Mouse (Mus musculus) hindbrain, embryonic 16.5 days (tissue): ENCODE measurements at regions not wholly inside any gene's neighbourhood (a gene's known extent, or its start where the extent isn't known, plus 50 kb on each side); places are given as distances from the start of the nearest gene placed in this dataset.

Experiments used
- ATAC-seq: fragments of 200-750 bp; cut with Nextera tagmentation; 2 replicates; pipeline ENCODE4 v1.8.0; 2017; ENCODE audit warnings: moderate TSS enrichment, moderate library complexity
- H3K27ac ChIP-seq: fragments of 300-500 bp; sonication (generic); 2 replicates; pipeline ENCODE4 v1.5.1; 2014; ENCODE audit warnings: low read depth, mild to moderate bottlenecking, control low read depth, low read length, moderate library complexity
- H3K27me3 ChIP-seq: fragments of 300-500 bp; sonication (generic); replicated peaks from 2 replicates; pipeline ENCODE4 v1.6.1; 2014; ENCODE audit warnings: low read length; ENCODE audit not compliant: control insufficient read depth, insufficient read depth
- H3K36me3 ChIP-seq: fragments of 300-500 bp; sonication (generic); 2 replicates; pipeline ENCODE4 v1.6.1; 2014; ENCODE audit warnings: mild to moderate bottlenecking, low read length, moderate library complexity, mixed read lengths; ENCODE audit not compliant: control insufficient read depth, insufficient read depth
- H3K4me1 ChIP-seq: fragments of 300-500 bp; sonication (generic); 2 replicates; pipeline ENCODE4 v1.6.1; 2014; ENCODE audit warnings: low read depth, low read length; ENCODE audit not compliant: control insufficient read depth, insufficient read depth
- H3K4me2 ChIP-seq: fragments of 300-500 bp; sonication (generic); 2 replicates; pipeline ENCODE4 v1.6.1; 2014; ENCODE audit warnings: mild to moderate bottlenecking, low read length, control low read depth, moderate library complexity
- H3K4me3 ChIP-seq: fragments of 300-500 bp; sonication (generic); 2 replicates; pipeline ENCODE4 v1.5.1; 2014; ENCODE audit warnings: mild to moderate bottlenecking, low read length, control low read depth, moderate library complexity
- H3K9ac ChIP-seq: fragments of 300-500 bp; sonication (generic); 2 replicates; pipeline ENCODE4 v1.6.1; 2014; ENCODE audit warnings: low read depth, mild to moderate bottlenecking, control low read depth, low read length, moderate library complexity
- H3K9me3 ChIP-seq: fragments of 300-500 bp; sonication (generic); 2 replicates; pipeline ENCODE4 v1.6.1; 2014; ENCODE audit warnings: mild to moderate bottlenecking, low read length, moderate library complexity; ENCODE audit not compliant: control insufficient read depth
- WGBS: fragments of 180-500 bp; shearing (Covaris S2); extraction: QIAGEN DNeasy Blood & Tissue Kit; methylation state at CpG from one replicate; pipeline ENCODE4 v1.1.7; 2014; 5-methylcytosine and 5-hydroxymethylcytosine counted together

DNA sequence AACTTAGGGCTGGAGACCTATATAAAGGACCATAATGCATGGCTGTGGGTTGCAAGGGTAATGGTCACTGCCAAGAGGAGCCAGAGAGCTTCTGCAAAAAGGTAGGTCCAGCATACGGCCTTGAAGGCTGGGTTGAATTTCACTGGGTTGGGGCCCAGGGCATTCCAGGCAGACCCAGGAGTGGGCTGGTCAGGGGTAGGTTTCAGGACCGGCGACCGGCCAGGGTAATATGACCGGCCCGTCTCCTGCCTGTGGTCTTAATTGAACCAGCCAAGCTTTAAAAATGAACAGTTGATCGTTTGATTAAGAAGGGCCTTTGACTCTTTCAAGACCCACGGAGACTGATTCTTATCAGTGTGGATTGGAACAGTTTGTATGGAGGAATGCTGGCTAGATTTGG lies 171.9 kb downstream of the Emx2 start:
- no peak overlapping the region for H3K4me3 ChIP-seq
- H3K36me3 ChIP-seq: no peaks in the 10 kb centered on the region
- no peaks in the 10 kb centered on the region for H3K9me3 ChIP-seq
- no peak overlapping the region for H3K4me2 ChIP-seq
- 72% methylated on average over 8 of the region's 8 CpGs for WGBS
- no peak for ATAC-seq
- H3K27ac ChIP-seq: no peak overlapping the region
- peaks cover 5% of the 10 kb centered on the region for H3K4me1 ChIP-seq
- 0 out of 2 replicates have a peak, but pooled peaks cover 3% of the 10 kb centered on the region for H3K27me3 ChIP-seq
- H3K9ac ChIP-seq: no peak overlapping the region

- ATAC-seq: no peak
- Histone ChIP-seq H3K4me2 (no peak overlapping the region), H3K36me3 (no peaks in the 10 kb centered on the region), H3K4me1 (peaks cover 5% of the 10 kb centered on the region), H3K27me3 (0 out of 2 replicates have a peak, but pooled peaks cover 3% of the 10 kb centered on the region), H3K4me3 (no peak overlapping the region), H3K27ac (no peak overlapping the region), H3K9ac (no peak overlapping the region), H3K9me3 (no peaks in the 10 kb centered on the region)
- WGBS: 31% methylated on average over 4 of the region's 4 CpGs
Measured at GRCm38 (mm10) chr19:59630706-59631105, 172.5 kb downstream of the Emx2 start.

GRCm38 (mm10) chr19:59631541-59631940 lies 173.4 kb downstream of the Emx2 start:
- Histone ChIP-seq H3K27ac (no peak overlapping the region), H3K4me3 (no peak overlapping the region), H3K36me3 (no peaks in the 10 kb centered on the region), H3K4me1 (peaks cover 5% of the 10 kb centered on the region), H3K9ac (no peak overlapping the region), H3K4me2 (no peak overlapping the region), H3K27me3 (0 out of 2 replicates have a peak, but pooled peaks cover 3% of the 10 kb centered on the region), H3K9me3 (no peaks in the 10 kb centered on the region)
- WGBS: 73% methylated on average over 1 of the region's 1 CpGs
- no peak for ATAC-seq

- 63% methylated on average over 8 of the region's 8 CpGs for WGBS
- H3K27me3 ChIP-seq: 0 out of 2 replicates have a peak, but pooled peaks cover 3% of the 10 kb centered on the region
- H3K27ac ChIP-seq: no peak overlapping the region
- no peaks in the 10 kb centered on the region for H3K36me3 ChIP-seq
- H3K9me3 ChIP-seq: no peaks in the 10 kb centered on the region
- no peaks in the 10 kb centered on the region for H3K4me1 ChIP-seq
- H3K4me2 ChIP-seq: no peak overlapping the region
- no peak overlapping the region for H3K9ac ChIP-seq
- ATAC-seq: no peak
- no peak overlapping the region for H3K4me3 ChIP-seq
Measured at GRCm38 (mm10) chr19:59636271-59636670, 178.1 kb downstream of the Emx2 start.

- Histone ChIP-seq H3K9ac (no peak overlapping the region), H3K4me1 (no peaks in the 10 kb centered on the region), H3K27me3 (no peaks in the 10 kb centered on the region; the same call in 1 of the 2 replicates), H3K4me2 (no peak overlapping the region), H3K27ac (no peak overlapping the region), H3K4me3 (no peak overlapping the region), H3K36me3 (no peaks in the 10 kb centered on the region), H3K9me3 (no peaks in the 10 kb centered on the region)
- WGBS: 90% methylated on average over 3 of the region's 3 CpGs
- no peak for ATAC-seq
Measured at GRCm38 (mm10) chr19:59642606-59643005, 184.4 kb downstream of the Emx2 start.

DNA sequence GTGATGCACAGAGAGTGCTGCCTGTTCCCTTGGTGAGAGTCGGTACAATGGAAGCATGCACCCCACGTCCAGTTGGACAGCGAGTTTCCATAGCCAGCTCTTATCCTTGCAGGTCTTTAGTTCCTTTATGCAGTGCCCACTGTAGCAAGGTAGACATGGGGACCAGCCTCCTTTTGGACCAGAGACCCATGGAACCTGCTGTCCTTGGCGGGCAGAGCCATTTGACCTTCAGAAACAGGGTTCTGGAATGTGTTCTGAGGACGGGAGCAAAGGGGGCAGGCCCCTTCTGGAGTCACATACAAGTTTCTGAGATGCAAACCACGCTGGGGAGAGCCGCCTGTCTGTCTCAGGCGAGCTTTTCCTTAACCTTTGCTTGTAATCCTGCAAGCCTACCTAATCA lies 188.1 kb downstream of the Emx2 start:
- Histone ChIP-seq H3K4me2 (no peak overlapping the region), H3K4me3 (no peak overlapping the region), H3K4me1 (no peaks in the 10 kb centered on the region), H3K9me3 (no peaks in the 10 kb centered on the region), H3K27me3 (no peaks in the 10 kb centered on the region; the same call in 1 of the 2 replicates), H3K9ac (no peak overlapping the region), H3K27ac (no peak overlapping the region), H3K36me3 (no peaks in the 10 kb centered on the region)
- WGBS: 72% methylated on average over 8 of the region's 8 CpGs
- ATAC-seq: no peak

GRCm38 (mm10) chr19:59646656-59647055 lies 188.5 kb downstream of the Emx2 start:
- Histone ChIP-seq H3K9ac (no peak overlapping the region), H3K36me3 (no peaks in the 10 kb centered on the region), H3K27ac (no peak overlapping the region), H3K9me3 (no peaks in the 10 kb centered on the region), H3K4me3 (no peak overlapping the region), H3K4me2 (no peak overlapping the region), H3K27me3 (no peaks in the 10 kb centered on the region; the same call in 1 of the 2 replicates), H3K4me1 (no peaks in the 10 kb centered on the region)
- WGBS: 54% methylated on average over 7 of the region's 7 CpGs
- ATAC-seq: no peak

GRCm38 (mm10) chr19:59649421-59649820 lies 191.2 kb downstream of the Emx2 start:
- Histone ChIP-seq H3K4me2 (no peak overlapping the region), H3K9ac (no peak overlapping the region), H3K36me3 (no peaks in the 10 kb centered on the region), H3K9me3 (no peaks in the 10 kb centered on the region), H3K27ac (no peak overlapping the region), H3K27me3 (no peaks in the 10 kb centered on the region), H3K4me1 (no peaks in the 10 kb centered on the region), H3K4me3 (no peak overlapping the region)
- 74% methylated on average over 5 of the region's 5 CpGs for WGBS
- ATAC-seq: no peak

- 54% methylated on average over 10 of the region's 10 CpGs for WGBS
- no peak for ATAC-seq
- no peaks in the 10 kb centered on the region for H3K4me1 ChIP-seq
- no peaks in the 10 kb centered on the region for H3K9me3 ChIP-seq
- no peaks in the 10 kb centered on the region for H3K36me3 ChIP-seq
- H3K27me3 ChIP-seq: no peaks in the 10 kb centered on the region
- H3K4me2 ChIP-seq: no peak overlapping the region
- H3K4me3 ChIP-seq: no peak overlapping the region
- no peak overlapping the region for H3K27ac ChIP-seq
- no peak overlapping the region for H3K9ac ChIP-seq
Measured at GRCm38 (mm10) chr19:59650611-59651329, 192.6 kb downstream of the Emx2 start.
